Mouse (Mus musculus) liver, postnatal 0 days (tissue): Measurements from ENCODE around the gene Tifab. TPM values are rescaled to one million over a fixed set of nuclear protein-coding genes. Genes with fewer than 3 reads are reported as not detected.

Experiments used
- ATAC-seq: fragments of 200-750 bp; cut with Nextera tagmentation; 2 replicates; pipeline ENCODE4 v1.8.0; 2017; ENCODE audit warnings: mild to moderate bottlenecking, moderate library complexity
- DNase-seq: peaks from one replicate; pipeline ENCODE4 v3.0.0-alpha.2; 2016
- H3K27ac ChIP-seq: fragments of 300-500 bp; sonication (generic); 2 replicates; pipeline ENCODE4 v1.5.1; 2014; ENCODE audit warnings: antibody characterized with exemption, moderate library complexity, mild to moderate bottlenecking, low read depth
- H3K27me3 ChIP-seq: fragments of 300-500 bp; sonication (generic); 2 replicates; pipeline ENCODE4 v1.6.1; 2014; ENCODE audit warnings: low read length, control low read depth, mixed read lengths; ENCODE audit not compliant: insufficient read depth
- H3K36me3 ChIP-seq: fragments of 300-500 bp; sonication (generic); replicated peaks from 2 replicates; pipeline ENCODE4 v1.6.1; 2014; ENCODE audit warnings: mild to moderate bottlenecking, control low read depth, low read length, moderate library complexity, mixed read lengths; ENCODE audit not compliant: insufficient read depth
- H3K4me1 ChIP-seq: fragments of 300-500 bp; sonication (generic); 2 replicates; pipeline ENCODE4 v1.6.1; 2014; ENCODE audit warnings: antibody characterized with exemption, mild to moderate bottlenecking, control low read depth; ENCODE audit not compliant: insufficient read depth
- H3K4me2 ChIP-seq: fragments of 300-500 bp; sonication (generic); 2 replicates; pipeline ENCODE4 v1.6.1; 2014; ENCODE audit warnings: low read depth, mild to moderate bottlenecking, low read length, moderate library complexity, mixed read lengths
- H3K4me3 ChIP-seq: fragments of 300-500 bp; sonication (generic); 2 replicates; pipeline ENCODE4 v1.5.1; 2014; ENCODE audit warnings: low read depth, low read length
- H3K9ac ChIP-seq: fragments of 300-500 bp; sonication (generic); replicated peaks from 2 replicates; pipeline ENCODE4 v1.6.1; 2014; ENCODE audit warnings: mild to moderate bottlenecking, moderate library complexity
- H3K9me3 ChIP-seq: fragments of 300-500 bp; sonication (generic); 2 replicates; pipeline ENCODE4 v1.6.1; 2016; ENCODE audit warnings: mild to moderate bottlenecking, control low read depth, low read length, mixed read lengths
- CTCF ChIP-seq: sonication (generic); IDR thresholded peaks from 2 replicates; pipeline ENCODE4 v1.5.1; 2016; ENCODE audit warnings: antibody characterized with exemption, low read depth
- EP300 ChIP-seq: IDR thresholded peaks from 2 replicates; pipeline ENCODE4 v1.6.1; 2016; ENCODE audit warnings: antibody characterized with exemption, low read depth, mild to moderate bottlenecking
- WGBS: fragments of 180-500 bp; shearing (Covaris S2); extraction: QIAGEN DNeasy Blood & Tissue Kit; methylation state at CpG from one replicate; pipeline ENCODE4 v1.1.7; 2014; ENCODE audit not compliant: insufficient replicate concordance; 5-methylcytosine and 5-hydroxymethylcytosine counted together
- polyA plus RNA-seq: library from polyadenylated mRNA; unstranded; fragments of >200 nt; fragmentation: Nextera tagmentation; extraction: Ambion mirVana; gene quantifications from 2 replicates; pipeline ENCODE4 v1.2.1, GENCODE M21; 2015

The Tifab gene
- polyA plus RNA-seq, 1 experiment from 2014 or later: 8.2 TPM

DNA sequence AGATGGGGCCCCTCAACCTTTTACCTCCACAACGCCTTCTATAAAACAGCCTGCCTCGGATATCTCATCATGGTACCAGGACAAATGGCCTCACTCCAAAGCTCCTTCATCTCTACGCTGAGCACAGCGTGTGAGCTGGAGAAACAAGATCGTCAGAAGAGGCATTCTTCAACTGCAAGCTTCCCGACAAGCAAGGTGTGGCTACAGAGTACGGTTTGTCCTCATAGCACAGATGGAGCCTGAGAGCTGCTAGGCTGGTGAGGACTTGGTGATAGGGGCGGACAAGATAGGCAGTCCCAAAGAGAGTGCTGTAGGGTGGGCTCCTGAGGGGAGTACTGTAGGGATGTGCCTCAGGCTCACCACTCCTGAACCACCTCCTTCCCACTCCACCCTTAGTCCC is 48.1 kb downstream of the Tifab start:
- no peak for ATAC-seq
- H3K9me3 ChIP-seq: no peaks in the 10 kb centered on the region
- no peak for DNase-seq
- no peak for TF ChIP-seq EP300
- no peak for TF ChIP-seq CTCF
- H3K9ac ChIP-seq: no peak overlapping the region
- H3K36me3 ChIP-seq: peaks cover 28% of the 10 kb centered on the region
- H3K27me3 ChIP-seq: no peaks in the 10 kb centered on the region
- no peak overlapping the region for H3K27ac ChIP-seq
- H3K4me1 ChIP-seq: peaks cover 28% of the 10 kb centered on the region
- no peak overlapping the region for H3K4me2 ChIP-seq
- H3K4me3 ChIP-seq: no peak overlapping the region
- WGBS: 74% methylated on average over 8 of the region's 8 CpGs

DNA sequence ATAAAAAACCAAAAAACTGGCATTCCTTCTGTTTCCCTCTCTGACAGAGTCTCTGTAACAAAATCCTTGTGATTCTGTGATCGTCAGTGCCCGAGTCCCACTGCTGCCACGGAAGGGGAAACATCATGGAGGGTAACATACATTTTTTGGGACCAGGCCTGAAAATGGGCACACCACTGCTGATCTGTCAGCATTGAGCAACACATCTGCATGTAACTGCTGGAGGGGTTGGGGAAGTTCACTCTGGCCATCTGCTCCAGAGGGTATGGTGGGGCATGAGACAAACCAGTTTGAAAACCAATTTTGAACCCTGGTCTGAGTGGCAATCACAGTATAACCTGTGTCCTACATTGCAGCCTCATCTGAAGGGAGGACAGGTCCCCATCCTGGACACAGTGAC is 49.1 kb downstream of the Tifab start:
- Histone ChIP-seq H3K27ac (no peak overlapping the region), H3K4me1 (peaks cover 28% of the 10 kb centered on the region), H3K27me3 (no peaks in the 10 kb centered on the region), H3K9me3 (no peaks in the 10 kb centered on the region), H3K9ac (no peak overlapping the region), H3K36me3 (peaks cover 38% of the 10 kb centered on the region), H3K4me2 (no peak overlapping the region), H3K4me3 (no peak overlapping the region)
- TF ChIP-seq EP300 (no peak), CTCF (no peak)
- WGBS: 81% methylated on average over 3 of the region's 3 CpGs
- no peak for DNase-seq
- ATAC-seq: no peak

DNA sequence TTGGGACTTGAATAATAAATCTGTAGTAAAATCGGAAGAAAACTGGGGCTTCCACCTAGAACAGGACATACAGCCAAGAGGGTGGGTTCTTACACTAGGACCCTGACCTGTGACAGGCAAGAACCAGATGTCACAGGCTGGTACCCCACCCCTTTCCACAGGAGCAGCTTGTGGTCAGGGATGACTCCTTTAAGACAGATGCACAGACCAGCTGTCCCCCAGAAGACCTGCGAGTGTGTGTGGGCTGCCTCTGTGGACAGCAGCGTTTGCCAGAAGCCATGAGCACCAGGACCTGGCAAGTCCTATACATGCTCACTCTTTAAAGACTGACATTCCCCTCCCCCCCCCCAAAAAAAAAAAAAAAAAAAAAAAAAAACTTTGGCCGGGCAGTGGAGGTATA is 49.7 kb downstream of the Tifab start:
- Histone ChIP-seq H3K27ac (no peak overlapping the region), H3K9me3 (no peaks in the 10 kb centered on the region), H3K4me3 (no peak overlapping the region), H3K4me2 (no peak overlapping the region), H3K36me3 (peaks cover 39% of the 10 kb centered on the region), H3K9ac (no peak overlapping the region), H3K27me3 (no peaks in the 10 kb centered on the region), H3K4me1 (peaks cover 27% of the 10 kb centered on the region)
- DNase-seq (no peak), ATAC-seq (no peak)
- TF ChIP-seq CTCF (no peak), EP300 (no peak)
- WGBS: 71% methylated on average over 4 of the region's 4 CpGs

DNA sequence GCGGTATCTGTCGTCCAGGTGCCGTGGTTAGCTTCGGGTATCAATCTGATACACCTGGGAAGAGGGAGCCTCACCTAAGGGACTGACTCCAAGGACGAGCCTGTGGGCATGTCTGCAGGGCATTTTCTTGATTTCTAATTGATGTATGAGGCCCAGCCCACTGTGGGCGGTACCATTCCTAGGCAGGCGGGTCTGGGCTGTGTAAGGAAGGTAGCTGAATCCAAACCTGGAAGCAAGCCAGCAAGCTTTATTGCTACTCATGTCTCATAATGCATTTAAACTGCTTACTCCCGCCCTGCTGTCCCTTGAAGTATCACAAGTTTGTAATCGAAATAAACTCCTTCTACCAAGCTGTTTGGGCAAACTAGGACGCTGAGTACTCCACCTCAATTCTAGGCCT is 53.1 kb downstream of the Tifab start:
- ATAC-seq: no peak
- H3K27me3 ChIP-seq: no peaks in the 10 kb centered on the region
- peaks cover 4% of the 10 kb centered on the region; the same call in 1 of the 2 replicates for H3K4me1 ChIP-seq
- TF ChIP-seq CTCF: no peak
- TF ChIP-seq EP300: no peak
- peaks cover 55% of the 10 kb centered on the region for H3K36me3 ChIP-seq
- WGBS: 84% methylated on average over 10 of the region's 10 CpGs
- no peak overlapping the region for H3K27ac ChIP-seq
- no peak overlapping the region for H3K4me3 ChIP-seq
- no peak overlapping the region for H3K4me2 ChIP-seq
- H3K9ac ChIP-seq: no peak overlapping the region
- H3K9me3 ChIP-seq: no peaks in the 10 kb centered on the region
- no peak for DNase-seq

Other genes with a start within 250 kb of the Tifab start
- gene H2afy, start 42.5 kb downstream of the Tifab start, polyA plus RNA-seq: 84.3 and 87.4 TPM in 2 replicates
- not detected in 2 replicates for gene Neurog1, start 73.3 kb upstream of the Tifab start, polyA plus RNA-seq
- 0.06 and 0.12 TPM in 2 replicates for gene Cxcl14, start 117.7 kb upstream of the Tifab start, polyA plus RNA-seq
- not detected in 2 replicates for gene Gm3045, start 247.7 kb upstream of the Tifab start, polyA plus RNA-seq